Mouse (Mus musculus): ENCODE data around the gene Acads. TPM values are rescaled to one million over a fixed set of nuclear protein-coding genes. Genes with fewer than 3 reads are reported as not detected.

The Acads gene
- total RNA-seq, 1 experiment from 2014 or later, result 197 TPM

DNA sequence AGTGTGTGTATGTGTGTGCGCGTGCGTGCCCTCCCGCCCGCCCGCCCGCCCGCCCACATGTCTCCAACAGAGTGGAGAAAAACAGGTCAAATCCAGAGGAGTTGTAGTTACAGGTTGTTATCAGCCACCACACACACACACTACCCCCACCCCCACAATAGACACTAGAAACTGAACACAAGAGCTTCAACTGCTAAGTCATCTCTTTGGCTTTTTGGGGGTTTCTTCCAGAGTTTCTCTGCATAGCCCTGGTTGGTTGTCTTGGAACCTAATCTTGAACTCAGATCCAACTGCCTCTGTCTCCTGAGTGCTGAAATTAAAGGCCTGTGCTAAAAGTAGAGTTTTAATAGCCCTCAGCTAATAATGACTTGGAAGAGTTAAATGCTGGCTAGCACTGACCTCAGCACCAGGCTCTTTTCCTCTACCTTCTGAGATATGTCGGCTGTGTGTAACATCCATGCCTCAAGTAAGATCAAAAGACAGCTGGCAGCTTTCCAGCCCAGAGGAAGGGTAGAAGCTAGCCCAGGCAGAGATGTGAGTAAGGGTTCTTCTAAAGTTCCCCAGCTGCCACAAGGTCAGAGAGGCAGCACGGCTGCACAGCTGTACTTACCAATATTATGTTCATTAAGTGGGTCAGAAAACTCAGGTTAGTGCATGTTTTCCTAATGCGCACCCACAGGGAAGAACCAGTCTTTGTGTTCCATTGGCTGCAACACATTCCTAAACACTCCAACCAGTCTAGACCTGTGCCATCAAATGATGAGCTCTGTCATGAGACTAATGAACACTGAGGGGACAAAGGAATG is 47.8 kb downstream of the Acads start:
- peak; percentile 52 for DNase-seq

DNA sequence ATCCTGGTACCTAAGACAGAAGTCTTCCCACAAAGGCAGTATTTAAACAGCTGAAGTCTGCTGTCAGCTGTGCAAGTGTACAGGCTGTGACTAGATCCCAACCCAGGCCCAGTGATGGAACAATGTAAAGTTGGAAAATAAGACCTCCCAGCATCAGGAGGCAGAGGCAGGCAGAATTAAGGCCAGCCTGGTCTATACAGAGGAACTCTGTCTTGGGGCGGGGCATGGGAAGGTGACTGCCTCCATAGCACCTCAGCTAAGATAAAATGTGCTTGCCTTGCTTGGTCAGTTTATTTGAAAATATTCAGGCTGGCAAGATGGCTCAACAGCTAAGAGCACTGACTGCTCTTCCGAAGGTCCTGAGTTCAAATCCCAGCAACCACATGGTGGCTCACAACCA is 48.7 kb downstream of the Acads start:
- DNase-seq, result no peak

DNA sequence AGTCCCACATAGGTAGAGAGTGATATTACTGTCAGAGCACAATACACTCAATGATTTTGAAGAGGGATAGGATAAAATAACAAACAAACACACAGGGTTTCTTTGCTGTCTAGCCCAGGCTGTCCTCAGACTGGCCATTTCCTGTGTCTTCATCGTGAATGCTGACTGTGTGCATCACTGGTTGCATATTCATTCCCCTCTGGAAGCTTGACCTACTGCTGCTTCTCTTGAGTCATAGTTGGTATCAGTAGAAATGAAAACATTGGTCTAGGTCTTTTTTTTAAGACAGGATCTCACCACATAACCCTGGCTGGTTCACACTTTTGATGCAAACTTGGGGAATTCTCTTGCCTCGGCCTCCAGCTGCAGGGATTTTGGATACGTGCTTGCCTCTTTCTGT is 49.5 kb downstream of the Acads start:
- DNase-seq, result no peak

DNA sequence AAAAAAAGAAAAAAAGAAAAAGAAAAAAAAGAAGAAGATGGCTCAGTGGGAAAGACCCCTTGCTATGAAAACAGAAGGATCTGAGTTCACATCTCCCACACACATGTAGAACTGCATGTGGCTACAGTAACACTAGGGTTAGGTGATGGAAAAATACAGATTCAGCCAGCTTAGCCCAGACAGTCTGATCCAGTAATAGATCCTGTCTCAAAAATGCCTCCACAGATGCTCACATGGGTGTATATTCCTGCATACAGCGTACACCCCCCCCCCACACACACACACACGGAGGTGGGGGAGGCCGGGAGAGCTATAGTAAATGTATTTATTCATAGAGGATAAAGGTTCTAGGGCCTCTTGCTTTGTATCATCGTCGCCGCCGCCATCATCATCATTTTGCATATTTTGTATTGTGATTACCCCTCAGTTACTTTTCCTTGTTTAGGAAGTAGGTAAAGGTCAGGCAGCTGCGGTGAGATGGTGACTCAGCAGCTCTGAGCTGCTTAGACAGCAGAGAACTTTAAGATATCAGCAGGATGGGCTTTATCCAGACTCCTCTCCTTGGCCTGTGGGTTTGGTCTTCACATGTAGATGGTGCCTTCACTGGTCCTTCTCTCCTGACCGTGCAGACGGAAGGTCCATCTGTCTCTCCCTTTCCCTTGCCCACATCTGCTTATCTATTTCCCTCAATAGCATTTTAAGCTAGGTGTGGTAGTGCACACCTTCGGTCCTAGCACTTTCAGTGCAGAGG is 50.3 kb downstream of the Acads start:
- DNase-seq, result no peak

DNA sequence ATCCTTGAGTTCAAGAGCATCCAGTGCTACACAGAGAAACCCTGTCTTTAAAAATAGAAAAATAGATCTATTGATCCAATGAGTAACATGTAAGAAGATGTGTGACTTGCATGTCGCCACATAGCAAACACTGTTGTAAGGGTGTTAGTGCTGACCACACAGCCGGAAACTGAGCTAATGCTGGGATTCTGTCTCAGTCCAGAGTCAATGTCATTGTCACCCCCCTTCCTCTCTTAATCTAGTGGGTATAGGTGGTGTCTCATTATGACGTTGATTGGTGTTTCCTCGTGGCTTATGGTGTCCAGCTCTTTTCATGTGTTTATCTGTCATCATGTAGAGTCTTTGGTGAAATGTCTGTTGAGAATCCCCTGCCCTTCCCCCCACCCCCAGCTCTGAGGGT is 52.9 kb downstream of the Acads start:
- no peak for DNase-seq

DNA sequence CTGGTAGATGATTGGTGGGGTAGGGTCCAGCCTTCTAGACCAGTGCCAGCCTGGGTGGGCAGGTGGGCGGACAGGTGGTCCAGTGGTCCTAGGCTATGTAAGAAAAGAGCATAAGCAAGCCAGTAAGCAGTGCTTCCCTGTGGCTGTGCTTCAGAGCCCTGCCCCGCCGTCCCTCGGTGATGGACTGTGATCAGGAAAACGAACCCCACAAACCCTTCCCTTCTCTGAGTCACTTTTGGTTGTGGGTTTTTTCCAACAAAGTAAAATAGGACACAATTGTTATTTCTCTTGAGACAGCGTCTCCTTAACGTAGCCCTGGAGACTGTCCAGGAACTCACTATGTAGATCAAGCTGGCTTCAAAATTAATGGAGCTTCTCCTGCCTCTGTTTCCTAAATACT is 55.8 kb downstream of the Acads start:
- peak; percentile 51 for DNase-seq

DNA sequence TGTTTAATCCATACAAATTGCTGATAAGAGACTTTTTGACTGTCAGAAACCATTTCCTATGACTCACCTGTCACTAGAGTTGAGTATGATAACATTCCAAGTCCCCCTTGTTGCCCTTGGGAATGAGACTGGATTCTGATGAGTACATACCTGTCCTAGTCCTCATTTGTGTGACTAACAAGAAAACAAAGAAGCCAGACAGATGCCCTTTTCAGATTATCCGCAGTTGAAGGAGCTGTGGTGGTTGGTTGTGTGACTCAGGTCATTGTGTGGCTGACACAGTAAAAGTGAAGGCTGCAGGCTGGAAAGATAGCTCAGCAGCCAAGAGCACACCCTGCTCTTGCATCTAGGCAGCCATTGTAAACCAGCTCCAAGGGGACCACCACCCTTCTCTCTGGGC is 56.6 kb downstream of the Acads start:
- DNase-seq, result no peak

DNA sequence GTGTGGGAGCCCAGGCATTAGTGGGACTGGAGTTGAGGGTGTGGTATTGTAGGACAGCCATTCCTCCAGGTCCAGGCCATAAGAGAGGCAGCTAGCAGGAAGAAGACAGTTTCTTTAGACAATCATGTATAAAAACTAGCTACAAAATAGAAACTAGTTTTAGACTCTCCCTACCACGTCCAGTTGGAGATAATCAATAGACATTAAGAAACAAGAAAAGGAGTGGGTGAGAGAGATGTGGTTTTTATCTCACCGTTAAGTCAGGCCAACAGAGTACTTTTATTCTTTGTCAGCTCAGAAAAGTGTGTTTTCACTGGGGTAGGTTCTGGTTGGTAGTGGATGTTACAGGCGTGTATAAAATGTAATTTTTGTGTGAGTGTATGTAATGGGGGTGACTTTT is 58.2 kb downstream of the Acads start:
- DNase-seq, result no peak

Other genes starting within 250 kb of the Acads start
- 10.7 and 18.9 TPM in 2 replicates for gene Oasl2, start 222.4 kb downstream of the Acads start, total RNA-seq (2021)
- 1.3 and 1.8 TPM in 2 replicates for gene Oasl1, start 196.1 kb downstream of the Acads start, total RNA-seq (2021)
- gene 2210016L21Rik, start 177.2 kb downstream of the Acads start, total RNA-seq (2021), result 34.0 and 46.2 TPM in 2 replicates
- 0.29 TPM in 1 of 2 replicates, not detected in the other for gene Hnf1a, start 148.3 kb downstream of the Acads start, total RNA-seq (2021)
- 52.2 and 59.0 TPM in 2 replicates for gene Sppl3, start 108.2 kb downstream of the Acads start, total RNA-seq (2021)
- gene Gm10401, start 21.1 kb downstream of the Acads start, total RNA-seq (2021), result not detected in 2 replicates
- gene Unc119b, start 15.6 kb upstream of the Acads start, total RNA-seq (2021), result 36.2 and 41.3 TPM in 2 replicates
- gene Mlec, start 38.8 kb upstream of the Acads start, total RNA-seq (2021), result 139 and 194 TPM in 2 replicates
- gene Cabp1, start 75.0 kb upstream of the Acads start, total RNA-seq (2021), result 36.4 and 44.4 TPM in 2 replicates
- gene Pop5, start 116.5 kb upstream of the Acads start, total RNA-seq (2021), result 77.2 and 94.0 TPM in 2 replicates
- 269 and 281 TPM in 2 replicates for gene Rnf10, start 153.6 kb upstream of the Acads start, total RNA-seq (2021)
- 51.0 and 53.0 TPM in 2 replicates for gene Coq5, start 160.3 kb upstream of the Acads start, total RNA-seq (2021)
- gene Dynll1, start 181.7 kb upstream of the Acads start, total RNA-seq (2021), result 243 and 326 TPM in 2 replicates
- gene Srsf9, start 207.8 kb upstream of the Acads start, total RNA-seq (2021), result 74.5 and 77.0 TPM in 2 replicates
- 21.6 and 22.9 TPM in 2 replicates for gene Gatc, start 221.8 kb upstream of the Acads start, total RNA-seq (2021)
- gene Triap1, start 221.9 kb upstream of the Acads start, total RNA-seq (2021), result 37.6 and 47.5 TPM in 2 replicates
- 1,153 and 1,399 TPM in 2 replicates for gene Cox6a1, start 229.6 kb upstream of the Acads start, total RNA-seq (2021)

Measured in adrenal gland, postnatal 25 days (tissue).